Mouse (Mus musculus) lung, postnatal 0 days (tissue): ENCODE results near the gene Nat8f1. TPM values are rescaled to one million over a fixed set of nuclear protein-coding genes. Genes with fewer than 3 reads are reported as not detected.

Experiments
- ATAC-seq: fragments of 200-750 bp; cut with Nextera tagmentation; 2 replicates; pipeline ENCODE4 v1.8.0; 2017; ENCODE audit warnings: moderate library complexity
- DNase-seq: peaks from one replicate; pipeline ENCODE4 v3.0.0-alpha.2; 2016; ENCODE audit warnings: low spot score
- H3K27ac ChIP-seq: fragments of 300-500 bp; sonication (generic); 2 replicates; pipeline ENCODE4 v1.5.1; 2014; ENCODE audit warnings: antibody characterized with exemption, mild to moderate bottlenecking, low read length, mixed read lengths
- H3K27me3 ChIP-seq: fragments of 300-500 bp; sonication (generic); replicated peaks from 2 replicates; pipeline ENCODE4 v1.6.1; 2014; ENCODE audit warnings: low read length, mixed read lengths; ENCODE audit not compliant: insufficient read depth
- H3K36me3 ChIP-seq: fragments of 300-500 bp; sonication (generic); 2 replicates; pipeline ENCODE4 v1.6.1; 2014; ENCODE audit warnings: low read length, mixed read lengths; ENCODE audit not compliant: insufficient read depth
- H3K4me1 ChIP-seq: fragments of 300-500 bp; sonication (generic); 2 replicates; pipeline ENCODE4 v1.6.1; 2014; ENCODE audit warnings: antibody characterized with exemption, low read depth, low read length, mixed read lengths; ENCODE audit not compliant: insufficient read depth
- H3K4me2 ChIP-seq: fragments of 300-500 bp; sonication (generic); replicated peaks from 2 replicates; pipeline ENCODE4 v1.6.1; 2014; ENCODE audit warnings: low read depth, mild to moderate bottlenecking, low read length, moderate library complexity, mixed read lengths
- H3K4me3 ChIP-seq: fragments of 300-500 bp; sonication (generic); 2 replicates; pipeline ENCODE4 v1.5.1; 2014; ENCODE audit warnings: low read depth, low read length
- H3K9ac ChIP-seq: fragments of 300-500 bp; sonication (generic); replicated peaks from 2 replicates; pipeline ENCODE4 v1.6.1; 2014; ENCODE audit warnings: low read depth, mild to moderate bottlenecking
- H3K9me3 ChIP-seq: fragments of 300-500 bp; sonication (generic); 2 replicates; pipeline ENCODE4 v1.6.1; 2016; ENCODE audit warnings: low read length, mixed read lengths
- CTCF ChIP-seq: IDR thresholded peaks from 2 replicates; pipeline ENCODE4 v1.5.1; 2016; ENCODE audit warnings: antibody characterized with exemption, mild to moderate bottlenecking
- EP300 ChIP-seq: IDR thresholded peaks from 2 replicates; pipeline ENCODE4 v1.6.1; 2016; ENCODE audit warnings: antibody characterized with exemption, mild to moderate bottlenecking, control low read depth
- WGBS: fragments of 180-500 bp; shearing (Covaris S2); extraction: QIAGEN DNeasy Blood & Tissue Kit; methylation state at CpG from one replicate; pipeline ENCODE4 v1.1.7; 2014; 5-methylcytosine and 5-hydroxymethylcytosine counted together
- polyA plus RNA-seq: library from polyadenylated mRNA; unstranded; fragments of >200 nt; fragmentation: Nextera tagmentation; extraction: Ambion mirVana; gene quantifications from 2 replicates; pipeline ENCODE4 v1.2.1, GENCODE M21; 2015

The Nat8f1 gene
- polyA plus RNA-seq, 1 experiment from 2014 or later = 11.2 TPM

DNA sequence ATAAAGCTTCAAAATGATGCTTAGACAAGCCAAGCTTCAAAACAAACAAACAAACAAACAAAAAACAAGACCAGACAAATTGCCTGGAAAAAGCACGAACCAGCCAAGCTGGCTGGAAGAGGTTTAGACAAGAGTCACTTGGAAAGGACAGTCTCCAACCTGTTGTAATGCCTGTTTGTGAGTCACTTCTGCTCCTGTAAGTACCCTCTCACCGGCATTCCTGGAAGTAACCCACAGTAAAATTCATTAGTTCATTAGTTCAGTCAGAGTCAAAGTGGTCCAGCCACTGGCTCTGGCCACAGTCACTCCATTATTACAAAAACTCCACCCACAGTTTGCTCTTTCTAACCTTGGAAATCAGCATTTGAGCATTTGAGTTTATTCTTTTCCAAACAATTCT, 51.6 kb downstream of the Nat8f1 start:
- WGBS = 79% methylated on average over 2 of the region's 2 CpGs
- Histone ChIP-seq H3K4me3 (no peak overlapping the region), H3K4me2 (no peak overlapping the region), H3K9ac (no peak overlapping the region), H3K27me3 (no peaks in the 10 kb centered on the region), H3K4me1 (no peaks in the 10 kb centered on the region), H3K9me3 (no peaks in the 10 kb centered on the region), H3K27ac (no peak overlapping the region), H3K36me3 (no peaks in the 10 kb centered on the region)
- no peak for DNase-seq
- ATAC-seq = no peak
- no peak for TF ChIP-seq CTCF

DNA sequence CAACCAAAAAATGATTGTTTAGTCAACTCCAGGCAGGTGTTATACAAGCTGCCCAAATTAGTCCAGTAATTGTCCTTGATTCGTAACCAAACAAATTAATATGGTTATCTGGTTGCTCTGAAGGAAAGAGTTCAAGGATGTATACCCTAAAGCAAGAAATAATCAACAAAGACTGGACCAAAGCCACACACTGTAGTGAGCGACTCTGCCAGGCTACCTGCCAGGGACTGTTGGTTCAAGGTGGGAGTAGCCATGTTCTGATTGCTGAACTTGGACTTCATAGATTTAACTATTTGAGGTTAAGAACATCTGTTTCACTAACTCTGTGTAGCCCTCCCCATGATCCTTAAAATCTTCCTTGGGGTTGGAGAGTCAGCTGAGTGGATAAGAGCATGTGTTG, 52.4 kb downstream of the Nat8f1 start:
- WGBS = 80% methylated on average over 2 of the region's 2 CpGs

DNA sequence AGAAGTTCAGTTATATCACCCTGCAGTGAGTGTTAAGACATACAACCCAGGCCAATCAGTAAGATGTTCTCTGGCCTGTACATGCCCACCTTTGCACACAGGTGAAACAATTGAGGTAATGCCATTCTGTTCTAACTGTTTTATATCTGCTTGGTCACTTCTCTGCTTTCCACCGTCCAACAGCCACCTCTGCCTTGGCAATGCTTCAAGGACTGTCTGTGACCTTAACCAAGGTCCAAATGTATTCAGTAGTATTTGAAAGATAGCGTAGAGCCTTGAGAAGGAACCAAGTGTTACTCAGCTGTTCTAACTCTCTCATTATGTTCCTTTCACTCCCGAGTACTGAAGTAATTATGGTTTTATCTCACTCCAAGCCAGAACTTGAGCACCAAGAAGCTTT, 52.9 kb downstream of the Nat8f1 start:
- Histone ChIP-seq H3K27me3 (no peaks in the 10 kb centered on the region), H3K9ac (no peak overlapping the region), H3K4me1 (no peaks in the 10 kb centered on the region), H3K9me3 (no peaks in the 10 kb centered on the region), H3K4me2 (no peak overlapping the region), H3K36me3 (no peaks in the 10 kb centered on the region), H3K27ac (no peak overlapping the region), H3K4me3 (no peak overlapping the region)
- TF ChIP-seq CTCF (no peak), EP300 (no peak)
- WGBS = 77% methylated on average over 3 of the region's 3 CpGs
- ATAC-seq = no peak
- no peak for DNase-seq

More for the DNA sequence above, 52.4 kb downstream of the Nat8f1 start:
- no peak for TF ChIP-seq CTCF
- no peak for TF ChIP-seq EP300
- no peaks in the 10 kb centered on the region for H3K27me3 ChIP-seq
- H3K9ac ChIP-seq = no peak overlapping the region
- ATAC-seq = no peak
- H3K36me3 ChIP-seq = no peaks in the 10 kb centered on the region
- no peak for DNase-seq
- H3K4me3 ChIP-seq = no peak overlapping the region
- no peaks in the 10 kb centered on the region for H3K4me1 ChIP-seq
- H3K9me3 ChIP-seq = no peaks in the 10 kb centered on the region
- H3K4me2 ChIP-seq = no peak overlapping the region
- no peak overlapping the region for H3K27ac ChIP-seq

DNA sequence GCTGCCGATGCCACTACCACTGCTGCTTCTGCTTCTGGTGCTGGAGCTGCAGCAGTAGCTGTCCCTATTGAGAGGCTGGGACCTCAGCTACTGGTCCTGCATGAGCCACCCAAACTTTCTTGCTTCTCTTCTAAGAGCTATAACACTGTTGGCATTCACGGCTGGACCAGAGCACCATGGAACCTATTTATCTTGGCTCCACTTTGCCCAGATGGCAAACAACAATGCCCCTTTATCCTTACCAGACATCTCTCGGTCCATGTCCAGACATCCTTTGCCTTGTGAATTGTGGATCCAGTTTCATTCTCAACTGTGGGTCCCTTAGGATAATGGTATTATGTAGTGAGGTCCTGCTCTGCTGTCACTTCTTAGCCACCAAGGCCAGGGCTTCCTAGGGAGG, 54.2 kb downstream of the Nat8f1 start:
- no peaks in the 10 kb centered on the region for H3K36me3 ChIP-seq
- no peaks in the 10 kb centered on the region for H3K4me1 ChIP-seq
- TF ChIP-seq CTCF (no peak), EP300 (no peak)
- H3K27me3 ChIP-seq = no peaks in the 10 kb centered on the region
- no peaks in the 10 kb centered on the region for H3K9me3 ChIP-seq
- H3K27ac ChIP-seq = no peak overlapping the region
- no peak overlapping the region for H3K4me3 ChIP-seq
- H3K4me2 ChIP-seq = no peak overlapping the region
- ATAC-seq = no peak
- DNase-seq = no peak
- WGBS = 78% methylated on average over 3 of the region's 3 CpGs
- H3K9ac ChIP-seq = no peak overlapping the region

Other genes starting within 250 kb of the Nat8f1 start
- not detected in 2 replicates for gene Nat8f7, start 202.5 kb downstream of the Nat8f1 start, polyA plus RNA-seq
- gene Nat8f3, start 149.9 kb downstream of the Nat8f1 start, polyA plus RNA-seq = not detected in 2 replicates
- not detected in 2 replicates for gene Nat8f6, start 94.7 kb downstream of the Nat8f1 start, polyA plus RNA-seq
- gene Nat8f5, start 94.7 kb downstream of the Nat8f1 start, polyA plus RNA-seq = 0.19 TPM in 1 of 2 replicates, not detected in the other
- not detected in 2 replicates for gene Nat8, start 83.6 kb downstream of the Nat8f1 start, polyA plus RNA-seq
- not detected in 2 replicates for gene Nat8f2, start 46.5 kb downstream of the Nat8f1 start, polyA plus RNA-seq
- 2.6 and 2.7 TPM in 2 replicates for gene Nat8f4, start 10.8 kb downstream of the Nat8f1 start, polyA plus RNA-seq
- gene Tprkb, start 3.8 kb downstream of the Nat8f1 start, polyA plus RNA-seq = 23.8 and 26.2 TPM in 2 replicates
- 32.0 and 44.3 TPM in 2 replicates for gene Dusp11, start 46.0 kb upstream of the Nat8f1 start, polyA plus RNA-seq
- gene Figla, start 100.5 kb upstream of the Nat8f1 start, polyA plus RNA-seq = not detected in 2 replicates
- 0.40 and 0.84 TPM in 2 replicates for gene Add2, start 113.0 kb upstream of the Nat8f1 start, polyA plus RNA-seq